Mouse (Mus musculus) liver, embryonic 13.5 days (tissue): Measurements from ENCODE around the gene Nox1. TPM values are rescaled to one million over a fixed set of nuclear protein-coding genes. Genes with fewer than 3 reads are reported as not detected.

Experiments used
- ATAC-seq: fragments of 200-750 bp; cut with Nextera tagmentation; 2 replicates; pipeline ENCODE4 v1.8.0; 2017; ENCODE audit warnings: low read depth, mild to moderate bottlenecking, moderate number of reproducible peaks, moderate library complexity
- DNase-seq: peaks from one replicate; pipeline ENCODE4 v3.0.0; 2022
- H3K27ac ChIP-seq: fragments of 300-500 bp; sonication (generic); 2 replicates; pipeline ENCODE4 v1.5.1; 2015; ENCODE audit warnings: moderate library complexity, mild to moderate bottlenecking, inconsistent platforms
- H3K27me3 ChIP-seq: fragments of 300-500 bp; sonication (generic); 2 replicates; pipeline ENCODE4 v1.6.1; 2015; ENCODE audit warnings: mild to moderate bottlenecking, inconsistent platforms
- H3K36me3 ChIP-seq: fragments of 300-500 bp; sonication (generic); 2 replicates; pipeline ENCODE4 v1.6.1; 2015; ENCODE audit warnings: mild to moderate bottlenecking, inconsistent platforms
- H3K4me1 ChIP-seq: fragments of 300-500 bp; sonication (generic); replicated peaks from 2 replicates; pipeline ENCODE4 v1.6.1; 2015; ENCODE audit warnings: inconsistent platforms
- H3K4me2 ChIP-seq: fragments of 300-500 bp; sonication (generic); 2 replicates; pipeline ENCODE4 v1.6.1; 2015; ENCODE audit warnings: inconsistent platforms, mild to moderate bottlenecking, moderate library complexity
- H3K4me3 ChIP-seq: fragments of 300-500 bp; sonication (generic); replicated peaks from 2 replicates; pipeline ENCODE4 v1.5.1; 2015; ENCODE audit warnings: mild to moderate bottlenecking, inconsistent platforms
- H3K9ac ChIP-seq: fragments of 300-500 bp; sonication (generic); 2 replicates; pipeline ENCODE4 v1.6.1; 2015; ENCODE audit warnings: mild to moderate bottlenecking, inconsistent platforms
- H3K9me3 ChIP-seq: fragments of 300-500 bp; sonication (generic); replicated peaks from 2 replicates; pipeline ENCODE4 v1.6.1; 2016; ENCODE audit warnings: inconsistent platforms
- WGBS: fragments of 180-500 bp; shearing (Covaris S2); methylation state at CpG from one replicate; pipeline ENCODE4 v1.1.7; 2015; ENCODE audit not compliant: insufficient replicate concordance; 5-methylcytosine and 5-hydroxymethylcytosine counted together
- polyA plus RNA-seq: library from polyadenylated mRNA; unstranded; fragments of >200 nt; fragmentation: Nextera tagmentation; extraction: Ambion mirVana; gene quantifications from 2 replicates; pipeline ENCODE4 v1.2.1, GENCODE M21; 2015

Gene Nox1
- polyA plus RNA-seq, 1 experiment from 2014 or later, result not detected

GRCm38 (mm10) chrX:134128549-134128948, 93.2 kb downstream of the Nox1 start:
- Histone ChIP-seq H3K27me3 (peaks cover 5% of the 10 kb centered on the region; the same call in 1 of the 2 replicates), H3K4me2 (no peak overlapping the region), H3K4me3 (no peak overlapping the region), H3K9ac (no peak overlapping the region), H3K27ac (no peak overlapping the region), H3K9me3 (no peaks in the 10 kb centered on the region), H3K36me3 (no peaks in the 10 kb centered on the region), H3K4me1 (no peaks in the 10 kb centered on the region)
- no peak for ATAC-seq
- DNase-seq, result no peak
- WGBS, result 51% methylated on average over 3 of the region's 3 CpGs

- DNase-seq, result no peak
- Histone ChIP-seq H3K36me3 (no peaks in the 10 kb centered on the region), H3K27ac (no peak overlapping the region), H3K9me3 (no peaks in the 10 kb centered on the region), H3K4me2 (no peak overlapping the region), H3K4me1 (no peaks in the 10 kb centered on the region), H3K9ac (no peak overlapping the region), H3K27me3 (no peaks in the 10 kb centered on the region), H3K4me3 (no peak overlapping the region)
- no peak for ATAC-seq
- 35% methylated on average over 3 of the region's 3 CpGs for WGBS
Measured at GRCm38 (mm10) chrX:134116417-134116816, 105.3 kb downstream of the Nox1 start.

- no peaks in the 10 kb centered on the region for H3K27me3 ChIP-seq
- no peak overlapping the region for H3K9ac ChIP-seq
- no peaks in the 10 kb centered on the region for H3K4me1 ChIP-seq
- DNase-seq (no peak), ATAC-seq (no peak)
- no peak overlapping the region for H3K4me2 ChIP-seq
- 23% methylated on average over 3 of the region's 3 CpGs for WGBS
- no peaks in the 10 kb centered on the region for H3K36me3 ChIP-seq
- H3K9me3 ChIP-seq, result no peaks in the 10 kb centered on the region
- H3K4me3 ChIP-seq, result no peak overlapping the region
- no peak overlapping the region for H3K27ac ChIP-seq
Measured at GRCm38 (mm10) chrX:134111767-134112166, 110.0 kb downstream of the Nox1 start.

- Histone ChIP-seq H3K36me3 (no peaks in the 10 kb centered on the region), H3K9me3 (no peaks in the 10 kb centered on the region), H3K9ac (no peak overlapping the region), H3K4me3 (no peak overlapping the region), H3K4me2 (no peak overlapping the region), H3K27me3 (no peaks in the 10 kb centered on the region), H3K4me1 (no peaks in the 10 kb centered on the region), H3K27ac (no peak overlapping the region)
- 58% methylated on average over 2 of the region's 2 CpGs for WGBS
- DNase-seq, result no peak
- no peak for ATAC-seq
Measured at GRCm38 (mm10) chrX:134102641-134103040, 119.1 kb downstream of the Nox1 start.

GRCm38 (mm10) chrX:134085453-134085852, 136.3 kb downstream of the Nox1 start:
- no peak overlapping the region for H3K4me3 ChIP-seq
- no peak for DNase-seq
- no peaks in the 10 kb centered on the region for H3K9me3 ChIP-seq
- no peak overlapping the region for H3K27ac ChIP-seq
- peaks cover 28% of the 10 kb centered on the region for H3K36me3 ChIP-seq
- no peaks in the 10 kb centered on the region for H3K27me3 ChIP-seq
- no peak for ATAC-seq
- WGBS, result 74% methylated on average over 1 of the region's 1 CpGs
- no peaks in the 10 kb centered on the region for H3K4me1 ChIP-seq
- no peak overlapping the region for H3K9ac ChIP-seq
- H3K4me2 ChIP-seq, result no peak overlapping the region

GRCm38 (mm10) chrX:134059764-134060163, 162.0 kb downstream of the Nox1 start:
- Histone ChIP-seq H3K4me1 (peaks cover 8% of the 10 kb centered on the region), H3K36me3 (peaks cover 31% of the 10 kb centered on the region), H3K4me2 (peak overlapping the region; percentile 67), H3K27ac (peak overlapping the region; percentile 80; the same call in 1 of the 2 replicates), H3K9me3 (no peaks in the 10 kb centered on the region), H3K4me3 (peak overlapping the region; percentile 70), H3K9ac (peak overlapping the region; percentile 79), H3K27me3 (no peaks in the 10 kb centered on the region)
- WGBS, result 15% methylated on average over 10 of the region's 10 CpGs
- no peak for DNase-seq
- no peak for ATAC-seq

- WGBS, result 17% methylated on average over 73 of the region's 77 CpGs
- H3K4me1 ChIP-seq, result peaks cover 8% of the 10 kb centered on the region
- peaks cover 26% of the 10 kb centered on the region for H3K36me3 ChIP-seq
- H3K4me2 ChIP-seq, result peak within 1 kb of the TSS; percentile 67
- H3K27me3 ChIP-seq, result no peaks in the 10 kb centered on the region
- H3K9me3 ChIP-seq, result no peaks in the 10 kb centered on the region
- H3K9ac ChIP-seq, result peak within 1 kb of the TSS; percentile 79
- H3K27ac ChIP-seq, result peak within 1 kb of the TSS; percentile 80
- DNase-seq (peak; percentile 90), ATAC-seq (peak; percentile 97)
- peak within 1 kb of the TSS; percentile 70 for H3K4me3 ChIP-seq
Measured at GRCm38 (mm10) chrX:134058987-134059712, 162.6 kb downstream of the Nox1 start, which contains the start of gene Cstf2. Gene Cstf2, plus strand, starts transcription at chrX:134059187.

GRCm38 (mm10) chrX:134058040-134058875, 163.5 kb downstream of the Nox1 start:
- DNase-seq (no peak), ATAC-seq (0 out of 2 replicates have a peak, but pooled peaks have one; percentile 1)

GRCm38 (mm10) chrX:134056897-134057296, 164.9 kb downstream of the Nox1 start:
- Histone ChIP-seq H3K27ac (no peak overlapping the region), H3K27me3 (no peaks in the 10 kb centered on the region), H3K4me3 (no peak overlapping the region), H3K4me2 (no peak overlapping the region), H3K4me1 (peaks cover 8% of the 10 kb centered on the region), H3K9ac (no peak overlapping the region), H3K9me3 (no peaks in the 10 kb centered on the region), H3K36me3 (peaks cover 13% of the 10 kb centered on the region)
- 68% methylated on average over 2 of the region's 2 CpGs for WGBS
- ATAC-seq, result no peak
- no peak for DNase-seq

More at GRCm38 (mm10) chrX:134058040-134058875, 163.5 kb downstream of the Nox1 start:
- Histone ChIP-seq H3K4me1 (peaks cover 8% of the 10 kb centered on the region), H3K9ac (no peak overlapping the region), H3K27me3 (no peaks in the 10 kb centered on the region), H3K9me3 (no peaks in the 10 kb centered on the region), H3K27ac (no peak overlapping the region), H3K4me2 (peak overlapping the region; percentile 67; the same call in 1 of the 2 replicates), H3K4me3 (peak overlapping the region; percentile 70), H3K36me3 (peaks cover 25% of the 10 kb centered on the region)
- 66% methylated on average over 14 of the region's 14 CpGs for WGBS

- Histone ChIP-seq H3K36me3 (no peaks in the 10 kb centered on the region), H3K9ac (no peak overlapping the region), H3K4me2 (no peak overlapping the region), H3K27ac (no peak overlapping the region), H3K4me1 (no peaks in the 10 kb centered on the region), H3K4me3 (no peak overlapping the region), H3K9me3 (no peaks in the 10 kb centered on the region), H3K27me3 (no peaks in the 10 kb centered on the region)
- no peak for DNase-seq
- WGBS, result 49% methylated on average over 1 of the region's 1 CpGs
- ATAC-seq, result no peak
Measured at GRCm38 (mm10) chrX:134048994-134049393, 172.8 kb downstream of the Nox1 start.
